Mouse (Mus musculus) neural tube, embryonic 14.5 days (tissue): Measurements from ENCODE around the gene Nwd1. TPM values are rescaled to one million over a fixed set of nuclear protein-coding genes. Genes with fewer than 3 reads are reported as not detected.

Experiments used
- ATAC-seq: fragments of 200-750 bp; cut with Nextera tagmentation; 2 replicates; pipeline ENCODE4 v1.8.0; 2017; ENCODE audit warnings: low read depth, mild to moderate bottlenecking, moderate TSS enrichment, moderate library complexity
- H3K27ac ChIP-seq: fragments of 300-500 bp; sonication (generic); 2 replicates; pipeline ENCODE4 v1.5.1; 2014; ENCODE audit warnings: low read depth, mild to moderate bottlenecking, control low read depth, low read length, moderate library complexity, mixed read lengths
- H3K27me3 ChIP-seq: fragments of 300-500 bp; sonication (generic); 2 replicates; pipeline ENCODE4 v1.6.1; 2014; ENCODE audit warnings: low read length; ENCODE audit not compliant: control insufficient read depth, insufficient read depth
- H3K36me3 ChIP-seq: fragments of 300-500 bp; sonication (generic); 2 replicates; pipeline ENCODE4 v1.6.1; 2014; ENCODE audit warnings: low read length, mixed read lengths; ENCODE audit not compliant: control insufficient read depth, insufficient read depth
- H3K4me1 ChIP-seq: fragments of 300-500 bp; sonication (generic); 2 replicates; pipeline ENCODE4 v1.6.1; 2014; ENCODE audit warnings: low read length; ENCODE audit not compliant: control insufficient read depth, insufficient read depth
- H3K4me2 ChIP-seq: fragments of 300-500 bp; sonication (generic); 2 replicates; pipeline ENCODE4 v1.6.1; 2014; ENCODE audit warnings: mild to moderate bottlenecking, low read depth, low read length, control low read depth
- H3K4me3 ChIP-seq: fragments of 300-500 bp; sonication (generic); 2 replicates; pipeline ENCODE4 v1.5.1; 2014; ENCODE audit warnings: low read depth, low read length, control low read depth, mixed read lengths
- H3K9ac ChIP-seq: fragments of 300-500 bp; sonication (generic); replicated peaks from 2 replicates; pipeline ENCODE4 v1.6.1; 2014; ENCODE audit warnings: low read depth, mild to moderate bottlenecking, control low read depth, low read length, mixed read lengths
- H3K9me3 ChIP-seq: fragments of 300-500 bp; sonication (generic); 2 replicates; pipeline ENCODE4 v1.6.1; 2016; ENCODE audit warnings: low read length; ENCODE audit not compliant: control insufficient read depth
- WGBS: fragments of 180-500 bp; shearing (Covaris S2); extraction: QIAGEN DNeasy Blood & Tissue Kit; methylation state at CpG from one replicate; pipeline ENCODE4 v1.1.7; 2014; 5-methylcytosine and 5-hydroxymethylcytosine counted together
- polyA plus RNA-seq: library from polyadenylated mRNA; unstranded; fragments of >200 nt; fragmentation: Nextera tagmentation; extraction: Ambion mirVana; gene quantifications from 2 replicates; pipeline ENCODE4 v1.2.1, GENCODE M21; 2014

The Nwd1 gene
- polyA plus RNA-seq, 1 experiment from 2014 or later = 2.6 TPM

DNA sequence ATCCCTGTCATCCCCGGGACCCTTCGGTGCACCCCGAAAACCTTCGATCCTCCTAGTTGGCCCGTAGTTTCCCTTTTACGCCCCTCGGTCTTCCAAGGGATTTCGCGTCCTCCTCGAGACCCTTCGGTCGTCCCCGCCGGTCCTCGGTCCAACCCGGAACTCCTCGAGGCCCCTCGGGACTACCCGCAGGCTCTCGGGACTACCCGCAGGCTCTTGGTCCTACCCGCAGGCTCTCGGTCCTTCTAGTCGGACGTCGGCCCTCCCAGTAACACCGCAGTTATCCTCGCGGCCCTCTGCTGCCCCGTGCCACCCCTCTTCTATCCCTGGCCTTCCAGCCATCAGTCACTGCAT is 77.1 kb downstream of the Nwd1 start:
- no peaks in the 10 kb centered on the region for H3K27me3 ChIP-seq
- H3K9ac ChIP-seq = peak overlapping the region; percentile 84
- WGBS = 1% methylated on average over 30 of the region's 30 CpGs
- peak overlapping the region; percentile 77 for H3K4me3 ChIP-seq
- peak; percentile 34 for ATAC-seq
- peak overlapping the region; percentile 88 for H3K4me2 ChIP-seq
- H3K36me3 ChIP-seq = peaks cover 27% of the 10 kb centered on the region; the same call in 1 of the 2 replicates
- H3K27ac ChIP-seq = no peak overlapping the region
- H3K4me1 ChIP-seq = peaks cover 8% of the 10 kb centered on the region
- no peaks in the 10 kb centered on the region for H3K9me3 ChIP-seq

DNA sequence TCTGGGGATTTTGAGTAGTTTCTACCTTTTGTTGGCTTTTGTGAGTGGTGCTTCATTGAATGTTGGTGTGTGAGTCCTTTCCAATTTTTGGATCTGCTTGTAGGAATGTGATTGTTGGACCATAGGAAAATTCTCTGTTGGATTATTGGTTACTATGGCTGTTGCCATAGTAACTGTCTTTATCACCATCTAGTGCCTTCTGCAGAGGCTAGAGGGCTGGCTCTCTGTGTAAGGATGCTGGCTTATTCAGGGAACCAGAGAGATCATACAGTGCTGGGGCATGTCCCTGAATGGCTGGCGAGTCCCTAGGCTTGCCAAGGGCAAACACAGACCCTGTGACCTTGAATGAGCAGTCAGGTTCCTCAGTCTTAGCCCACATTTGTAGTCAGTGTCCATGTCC is 82.1 kb downstream of the Nwd1 start:
- ATAC-seq = peak; percentile 59; the same call in 1 of the 2 replicates
- Histone ChIP-seq H3K27ac (no peak overlapping the region), H3K4me3 (no peak overlapping the region), H3K36me3 (peaks cover 71% of the 10 kb centered on the region), H3K4me1 (peaks cover 8% of the 10 kb centered on the region), H3K9me3 (no peaks in the 10 kb centered on the region), H3K9ac (no peak overlapping the region), H3K27me3 (no peaks in the 10 kb centered on the region), H3K4me2 (no peak overlapping the region)
- WGBS = 82% methylated on average over 1 of the region's 1 CpGs

DNA sequence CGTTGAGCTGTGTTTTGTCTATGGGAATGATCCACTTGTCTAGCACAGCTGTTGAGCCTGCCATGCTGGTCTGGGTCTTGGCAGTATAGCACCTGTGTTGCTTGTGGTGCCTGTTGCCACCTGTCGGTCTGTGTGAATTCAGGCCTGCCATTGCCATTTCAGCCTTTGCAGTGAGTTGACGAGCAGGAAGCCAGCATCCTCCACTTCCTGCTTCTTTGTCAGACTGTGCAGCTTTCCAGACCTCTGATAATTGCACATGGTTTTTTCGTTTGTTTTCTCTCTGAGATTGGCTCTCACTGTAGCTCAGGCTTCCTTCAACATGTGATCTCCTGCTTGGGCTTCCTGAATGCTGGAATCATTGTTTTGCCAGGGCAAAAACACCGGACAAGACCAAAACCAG is 88.5 kb downstream of the Nwd1 start:
- H3K36me3 ChIP-seq = peaks cover 85% of the 10 kb centered on the region
- H3K27ac ChIP-seq = no peak overlapping the region
- no peak overlapping the region for H3K4me3 ChIP-seq
- no peak overlapping the region for H3K4me2 ChIP-seq
- WGBS = 95% methylated on average over 5 of the region's 5 CpGs
- H3K27me3 ChIP-seq = no peaks in the 10 kb centered on the region
- no peaks in the 10 kb centered on the region for H3K9me3 ChIP-seq
- ATAC-seq = no peak
- no peak overlapping the region for H3K9ac ChIP-seq
- no peaks in the 10 kb centered on the region for H3K4me1 ChIP-seq

GRCm38 (mm10) chr8:72736868-72737267 is 90.4 kb downstream of the Nwd1 start:
- H3K4me1 ChIP-seq = no peaks in the 10 kb centered on the region
- H3K9ac ChIP-seq = no peak overlapping the region
- no peak overlapping the region for H3K27ac ChIP-seq
- no peak overlapping the region for H3K4me3 ChIP-seq
- no peaks in the 10 kb centered on the region for H3K9me3 ChIP-seq
- peaks cover 82% of the 10 kb centered on the region for H3K36me3 ChIP-seq
- no peak overlapping the region for H3K4me2 ChIP-seq
- no peak for ATAC-seq
- H3K27me3 ChIP-seq = no peaks in the 10 kb centered on the region

- Histone ChIP-seq H3K9ac (no peak overlapping the region), H3K4me2 (no peak overlapping the region), H3K4me3 (no peak overlapping the region), H3K27me3 (no peaks in the 10 kb centered on the region), H3K36me3 (peaks cover 76% of the 10 kb centered on the region), H3K9me3 (no peaks in the 10 kb centered on the region), H3K4me1 (no peaks in the 10 kb centered on the region), H3K27ac (no peak overlapping the region)
- 43% methylated on average over 5 of the region's 5 CpGs for WGBS
- ATAC-seq = peak; percentile 50; the same call in 1 of the 2 replicates
Measured at GRCm38 (mm10) chr8:72746061-72746460, 99.5 kb downstream of the Nwd1 start.

- no peak overlapping the region for H3K4me3 ChIP-seq
- no peak overlapping the region for H3K9ac ChIP-seq
- WGBS = 96% methylated on average over 26 of the region's 26 CpGs
- H3K27me3 ChIP-seq = no peaks in the 10 kb centered on the region
- no peaks in the 10 kb centered on the region for H3K9me3 ChIP-seq
- ATAC-seq = no peak
- H3K4me1 ChIP-seq = no peaks in the 10 kb centered on the region
- H3K36me3 ChIP-seq = peaks cover 86% of the 10 kb centered on the region
- no peak overlapping the region for H3K4me2 ChIP-seq
- H3K27ac ChIP-seq = no peak overlapping the region
Measured at GRCm38 (mm10) chr8:72749846-72750245, 103.3 kb downstream of the Nwd1 start.

- ATAC-seq = no peak
- H3K27ac ChIP-seq = no peak overlapping the region
- H3K4me3 ChIP-seq = no peak overlapping the region
- WGBS = 95% methylated on average over 6 of the region's 6 CpGs
- H3K4me2 ChIP-seq = no peak overlapping the region
- no peaks in the 10 kb centered on the region for H3K27me3 ChIP-seq
- H3K9me3 ChIP-seq = no peaks in the 10 kb centered on the region
- peaks cover 83% of the 10 kb centered on the region for H3K36me3 ChIP-seq
- H3K9ac ChIP-seq = no peak overlapping the region
- no peaks in the 10 kb centered on the region for H3K4me1 ChIP-seq
Measured at GRCm38 (mm10) chr8:72750266-72750665, 103.8 kb downstream of the Nwd1 start.

GRCm38 (mm10) chr8:72751126-72751525 is 104.6 kb downstream of the Nwd1 start:
- Histone ChIP-seq H3K4me1 (no peaks in the 10 kb centered on the region), H3K9me3 (no peaks in the 10 kb centered on the region), H3K4me2 (no peak overlapping the region), H3K27me3 (no peaks in the 10 kb centered on the region), H3K9ac (no peak overlapping the region), H3K4me3 (no peak overlapping the region), H3K27ac (no peak overlapping the region), H3K36me3 (peaks cover 84% of the 10 kb centered on the region)
- WGBS = 92% methylated on average over 3 of the region's 3 CpGs
- ATAC-seq = no peak

DNA sequence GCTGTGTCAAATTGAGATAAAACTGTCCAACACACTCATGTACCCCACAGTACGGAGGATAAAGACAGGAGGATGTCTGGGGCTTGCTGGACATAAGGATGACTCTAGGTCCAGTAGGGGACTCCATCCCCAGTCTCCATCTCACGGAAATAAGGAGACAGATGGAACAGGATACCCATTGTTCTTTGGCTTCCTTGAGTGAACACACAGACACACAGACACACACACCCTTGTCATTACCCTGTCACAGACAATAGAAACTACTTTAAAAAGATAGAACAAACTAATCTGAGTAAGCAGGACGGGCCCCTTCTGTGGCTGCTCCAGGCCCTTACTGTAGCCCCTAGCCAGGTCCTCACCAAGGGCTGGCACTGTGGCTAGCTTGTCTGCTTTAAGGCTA is 105.8 kb downstream of the Nwd1 start:
- no peak overlapping the region for H3K9ac ChIP-seq
- ATAC-seq = no peak
- H3K27me3 ChIP-seq = no peaks in the 10 kb centered on the region
- peaks cover 83% of the 10 kb centered on the region for H3K36me3 ChIP-seq
- no peak overlapping the region for H3K4me3 ChIP-seq
- H3K4me1 ChIP-seq = no peaks in the 10 kb centered on the region
- WGBS = 83% methylated on average over 3 of the region's 3 CpGs
- H3K9me3 ChIP-seq = no peaks in the 10 kb centered on the region
- no peak overlapping the region for H3K27ac ChIP-seq
- no peak overlapping the region for H3K4me2 ChIP-seq

DNA sequence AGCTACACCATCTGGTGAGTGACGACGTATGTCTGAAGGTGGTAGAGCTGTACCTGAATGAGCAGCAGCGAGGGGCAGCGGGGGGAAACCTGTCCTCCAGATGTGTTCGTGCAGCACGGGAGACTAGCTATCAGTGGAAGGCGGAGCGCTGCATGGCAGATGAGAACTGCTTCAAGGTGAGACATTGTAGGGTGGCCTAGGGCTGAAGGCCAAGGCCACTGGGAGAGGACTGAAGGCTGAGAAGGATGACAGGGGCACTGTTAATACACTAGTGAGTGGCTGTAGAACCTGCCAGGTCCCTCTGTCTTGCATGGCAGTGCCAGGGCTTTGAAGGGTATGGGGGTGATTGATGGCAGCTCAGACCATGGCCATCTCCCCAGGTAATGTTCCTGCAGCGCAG is 106.7 kb downstream of the Nwd1 start:
- WGBS = 96% methylated on average over 9 of the region's 9 CpGs
- ATAC-seq = no peak
- no peak overlapping the region for H3K9ac ChIP-seq
- H3K36me3 ChIP-seq = peaks cover 79% of the 10 kb centered on the region
- H3K4me2 ChIP-seq = no peak overlapping the region
- no peak overlapping the region for H3K4me3 ChIP-seq
- H3K9me3 ChIP-seq = no peaks in the 10 kb centered on the region
- no peaks in the 10 kb centered on the region for H3K27me3 ChIP-seq
- no peak overlapping the region for H3K27ac ChIP-seq
- H3K4me1 ChIP-seq = no peaks in the 10 kb centered on the region
